Mouse (Mus musculus) gastrocnemius, adult 2 months (tissue): Measurements from ENCODE around the gene Plekha1. TPM values are rescaled to one million over a fixed set of nuclear protein-coding genes. Genes with fewer than 3 reads are reported as not detected.

Source experiments
- DNase-seq: peaks from one replicate; pipeline ENCODE4 v3.0.0; 2022
- H3K27ac ChIP-seq: fragments of 200-600 bp; 2 replicates; pipeline ENCODE4 v1.8.1; 2022; ENCODE audit warnings: mild to moderate bottlenecking
- H3K4me3 ChIP-seq: fragments of 200-600 bp; 2 replicates; pipeline ENCODE4 v1.8.1; 2022; ENCODE audit warnings: mild to moderate bottlenecking, moderate library complexity
- CTCF ChIP-seq: fragments of 200-600 bp; IDR thresholded peaks from 2 replicates; pipeline ENCODE4 v1.8.1; 2022; ENCODE audit warnings: antibody characterized with exemption, mild to moderate bottlenecking, moderate library complexity
- intact Hi-C: fragments of 180-260 bp; cut with DNase I; formaldehyde crosslinking; loops from one replicate; pipeline ENCODE4 v1.15.1; 2025
- long read RNA-seq, 2 experiments: library from polyadenylated mRNA; stranded (forward); transcript quantifications; one replicate each; pipeline ENCODE4 v2.0.0; 2021
- total RNA-seq, 2 experiments: library from RNA; stranded (reverse); gene quantifications; 2 replicates each; pipeline ENCODE4 v1.2.3; 2021

Plekha1 gene
- total RNA-seq, result 10 to 100 TPM; 23.4 to 28.2 TPM
- long read RNA-seq, experiment 1, transcript Plekha1-202 (13 exons, 2,301 nt), result major isoform, 13 of 68 reads
- long read RNA-seq, experiment 1, transcript Plekha1-203 (13 exons, 3,777 nt), result minor isoform, 7 of 68 reads
- long read RNA-seq, experiment 1, partial matches to known transcripts, result 0 of 68 reads
- long read RNA-seq, experiment 1, other reads (novel, unspliced or antisense), result 48 of 68 reads
- long read RNA-seq, experiment 2, transcript Plekha1-202 (13 exons, 2,301 nt), result major isoform, 13 of 45 reads
- long read RNA-seq, experiment 2, partial matches to known transcripts, result 2 of 45 reads
- long read RNA-seq, experiment 2, other reads (novel, unspliced or antisense), result 29 of 45 reads

- peak within 1 kb of the TSS; percentile 96 for H3K27ac ChIP-seq
- intact Hi-C loops, result loop anchor here (5.0 kb wide), 1 partner anchor 116 kb away; no protein-coding TSS in a partner anchor
- H3K4me3 ChIP-seq, result peak within 1 kb of the TSS; percentile 90
- peak; percentile 29 for TF ChIP-seq CTCF
- peak; percentile 99 for DNase-seq
Observed at GRCm38 (mm10) chr7:130865613-130866591, at the start of gene Plekha1. Gene Plekha1, plus strand, starts transcription at chr7:130865756.

GRCm38 (mm10) chr7:130816243-130816642 lies 49.3 kb upstream of the Plekha1 start:
- Histone ChIP-seq H3K27ac (no peak overlapping the region), H3K4me3 (no peak overlapping the region)
- TF ChIP-seq CTCF, result no peak
- no peak for DNase-seq
- intact Hi-C loops, result no loop called here

GRCm38 (mm10) chr7:130818813-130819212 lies 46.7 kb upstream of the Plekha1 start:
- DNase-seq, result no peak
- no peak for TF ChIP-seq CTCF
- H3K27ac ChIP-seq, result no peak overlapping the region
- intact Hi-C loops, result no loop called here
- H3K4me3 ChIP-seq, result no peak overlapping the region

- intact Hi-C loops, result loop anchor here (10.0 kb wide), 1 partner anchor 225 kb away; no protein-coding TSS in a partner anchor
- TF ChIP-seq CTCF, result no peak
- peak overlapping the region; percentile 17; the same call in 1 of the 2 replicates for H3K27ac ChIP-seq
- no peak for DNase-seq
- no peak overlapping the region for H3K4me3 ChIP-seq
Observed at GRCm38 (mm10) chr7:130819624-130820023, 45.9 kb upstream of the Plekha1 start.

- DNase-seq, result no peak
- TF ChIP-seq CTCF, result no peak
- H3K4me3 ChIP-seq, result no peak overlapping the region
- intact Hi-C loops, result loop anchor here (10.0 kb wide), 1 partner anchor 221 kb away; no protein-coding TSS in a partner anchor
- H3K27ac ChIP-seq, result no peak overlapping the region
Observed at GRCm38 (mm10) chr7:130823992-130824391, 41.6 kb upstream of the Plekha1 start.

- intact Hi-C loops, result loop anchor here (5.0 to 10.0 kb wide), 2 partner anchors 54 to 218 kb away; partner anchors contain the start of gene Btbd16
- no peak for TF ChIP-seq CTCF
- Histone ChIP-seq H3K27ac (no peak overlapping the region), H3K4me3 (no peak overlapping the region)
- no peak for DNase-seq
Observed at GRCm38 (mm10) chr7:130826343-130826742, 39.2 kb upstream of the Plekha1 start.

- Histone ChIP-seq H3K27ac (no peak overlapping the region), H3K4me3 (no peak overlapping the region)
- TF ChIP-seq CTCF, result peak; percentile 56
- peak; percentile 50 for DNase-seq
- intact Hi-C loops, result loop anchor here (1.0 to 10.0 kb wide), 3 partner anchors 55 to 217 kb away; partner anchors contain the start of gene Btbd16
Observed at GRCm38 (mm10) chr7:130827431-130827830, 38.1 kb upstream of the Plekha1 start.

- Histone ChIP-seq H3K4me3 (no peak overlapping the region), H3K27ac (no peak overlapping the region)
- intact Hi-C loops, result loop anchor here (1.0 to 10.0 kb wide), 3 partner anchors 56 to 217 kb away; partner anchors contain the start of gene Btbd16
- no peak for TF ChIP-seq CTCF
- DNase-seq, result no peak
Observed at GRCm38 (mm10) chr7:130827844-130828403, 37.6 kb upstream of the Plekha1 start.

GRCm38 (mm10) chr7:130828475-130828874 lies 37.1 kb upstream of the Plekha1 start:
- no peak overlapping the region for H3K4me3 ChIP-seq
- no peak for DNase-seq
- H3K27ac ChIP-seq, result no peak overlapping the region
- intact Hi-C loops, result loop anchor here (5.0 to 10.0 kb wide), 2 partner anchors 56 to 216 kb away; partner anchors contain the start of gene Btbd16
- no peak for TF ChIP-seq CTCF

- no peak for TF ChIP-seq CTCF
- no peak for DNase-seq
- intact Hi-C loops, result no loop called here
- Histone ChIP-seq H3K27ac (no peak overlapping the region), H3K4me3 (no peak overlapping the region)
Observed at GRCm38 (mm10) chr7:130831586-130831985, 34.0 kb upstream of the Plekha1 start.

- peak; percentile 64 for DNase-seq
- intact Hi-C loops, result no loop called here
- Histone ChIP-seq H3K4me3 (no peak overlapping the region), H3K27ac (no peak overlapping the region)
- TF ChIP-seq CTCF, result no peak
Observed at GRCm38 (mm10) chr7:130834299-130834698, 31.3 kb upstream of the Plekha1 start.
